Mouse (Mus musculus) c-Kit-positive CD71-negative TER-119-negative erythroid progenitor cells, embryonic 14.5 days (primary cell): ENCODE data around the gene Tet3.

Experiments
- DNase-seq: peaks from one replicate; pipeline ENCODE4 v3.0.0-alpha.2; 2013; ENCODE audit warnings: low read depth

Gene Tet3

DNA sequence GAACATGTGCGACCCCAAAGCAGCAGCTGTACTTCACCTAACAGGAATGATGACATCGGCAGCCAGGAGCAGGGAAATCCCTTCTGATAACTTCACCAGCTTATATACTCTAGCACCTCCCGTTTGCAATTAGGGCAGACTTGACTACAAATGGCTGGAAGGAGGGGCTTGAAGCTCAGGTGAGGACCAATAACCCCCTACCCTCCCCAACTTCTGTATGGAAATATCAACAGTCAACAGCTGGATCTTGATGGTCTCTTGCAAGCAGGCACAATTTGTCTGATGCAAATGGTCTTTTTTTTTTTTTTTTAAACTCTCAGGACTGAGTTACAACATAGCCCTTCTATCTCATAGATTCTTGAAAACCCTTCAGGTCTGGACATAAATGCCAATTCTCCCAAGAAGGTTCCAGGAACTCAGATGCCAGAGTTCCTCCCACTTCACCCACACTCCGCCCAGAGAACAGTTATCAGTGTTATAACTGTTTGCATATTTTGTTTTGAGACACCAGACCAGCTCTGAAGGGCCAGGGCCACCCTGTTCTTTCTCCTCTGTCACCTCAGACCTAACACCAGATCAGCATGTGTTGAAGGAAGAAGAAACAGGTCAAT lies at the start of gene Tet3:
TSS of gene Tet3 (minus strand) at position 51 of the 611 bp plus-strand sequence.
- no peak for DNase-seq

- no peak for DNase-seq
These were observed 48.3 kb upstream of the Tet3 start for GRCm38 (mm10) chr6:83507168-83507546.

DNA sequence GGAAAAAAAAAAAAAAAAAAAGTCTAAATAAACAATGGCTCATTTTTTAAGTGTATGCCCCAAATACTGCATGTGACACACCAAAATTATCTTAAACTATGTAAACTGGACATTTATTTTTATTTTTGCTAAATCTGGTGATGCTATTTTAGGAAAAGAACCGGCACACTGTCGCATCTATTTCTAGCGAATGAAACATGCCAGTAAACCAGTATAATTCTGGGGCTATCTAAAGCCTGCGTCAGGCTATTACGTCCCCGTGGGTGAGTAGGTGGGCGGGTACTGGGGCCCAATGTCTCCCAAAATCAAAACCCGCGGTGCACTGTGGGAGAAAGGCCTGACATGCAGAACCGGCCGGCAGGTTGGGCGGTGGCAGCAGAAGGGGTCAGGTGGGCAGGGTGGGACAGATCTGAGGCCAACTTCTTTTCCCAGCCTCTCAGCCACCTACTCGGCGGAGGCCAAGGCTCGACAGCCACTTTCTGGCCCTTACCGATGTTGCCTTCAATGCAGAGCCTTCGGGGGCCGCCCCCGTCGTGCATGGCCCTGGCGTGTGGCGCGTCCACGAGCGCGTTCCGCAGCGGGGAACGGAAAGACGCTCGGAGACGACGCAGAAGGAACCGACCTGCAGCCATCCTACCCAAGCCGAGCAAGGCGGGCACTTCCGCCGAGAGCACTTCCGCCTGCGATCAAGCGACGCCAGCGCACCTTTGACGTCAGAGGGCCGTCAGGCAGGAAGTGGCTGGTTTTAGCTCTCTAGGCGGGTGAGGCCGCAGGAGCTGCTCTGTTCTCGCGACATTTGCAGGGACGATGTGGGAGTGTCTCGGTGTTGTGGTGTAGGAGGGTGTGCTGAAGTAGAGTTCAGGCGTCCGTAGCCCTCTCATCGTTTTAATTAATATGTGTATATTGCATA lies 47.6 kb upstream of the Tet3 start, which contains the start of gene Dguok:
TSS of gene Dguok (minus strand) at position 712 of the 910 bp plus-strand sequence.
- DNase-seq: peak; percentile 99

DNA sequence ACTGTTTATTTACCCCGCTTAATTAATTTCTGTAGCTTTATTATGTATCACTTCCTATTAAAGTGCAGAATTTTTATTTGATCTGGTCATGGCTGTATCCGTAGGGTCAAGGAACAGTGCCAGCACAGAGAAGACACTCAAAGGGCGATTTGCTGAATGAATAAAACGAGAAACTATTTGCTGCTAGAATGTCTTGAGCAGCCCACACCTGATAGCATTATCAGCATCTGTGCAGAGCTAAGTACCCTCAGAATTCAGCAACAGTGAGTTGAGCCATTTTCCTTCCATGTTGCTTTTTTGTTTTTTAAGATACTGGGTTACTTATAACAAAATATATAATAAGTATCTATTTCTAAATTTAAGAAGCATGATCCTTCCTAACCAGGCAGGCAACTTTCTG lies 46.7 kb upstream of the Tet3 start:
- DNase-seq: no peak

GRCm38 (mm10) chr6:83503361-83503760 lies 44.5 kb upstream of the Tet3 start:
- no peak for DNase-seq

DNA sequence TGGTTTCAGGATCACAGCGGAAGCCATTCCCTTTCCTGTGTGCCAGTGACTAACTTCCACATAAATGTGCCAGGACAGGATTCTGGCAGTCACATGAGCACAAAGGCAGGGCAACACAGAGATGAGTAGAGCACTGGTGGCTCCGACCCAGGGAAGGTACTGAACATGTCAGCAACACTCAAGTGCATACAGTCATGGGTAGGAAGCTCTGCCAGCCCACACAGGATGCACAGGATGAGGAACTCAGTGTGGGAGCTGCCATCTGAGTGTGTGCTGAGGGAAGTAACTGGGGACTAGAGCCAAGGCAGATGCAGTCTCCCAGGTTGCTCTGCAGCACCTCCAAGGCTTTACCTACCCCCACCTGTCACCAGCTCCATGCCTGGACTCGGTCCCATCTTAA lies 43.8 kb upstream of the Tet3 start:
- DNase-seq: no peak

GRCm38 (mm10) chr6:83501524-83502310 lies 42.8 kb upstream of the Tet3 start:
- no peak for DNase-seq

- DNase-seq: no peak
These were observed 41.6 kb upstream of the Tet3 start for GRCm38 (mm10) chr6:83500462-83500861.

GRCm38 (mm10) chr6:83499078-83499477 lies 40.2 kb upstream of the Tet3 start:
- no peak for DNase-seq

GRCm38 (mm10) chr6:83496753-83497710 lies 38.1 kb upstream of the Tet3 start:
- no peak for DNase-seq

DNA sequence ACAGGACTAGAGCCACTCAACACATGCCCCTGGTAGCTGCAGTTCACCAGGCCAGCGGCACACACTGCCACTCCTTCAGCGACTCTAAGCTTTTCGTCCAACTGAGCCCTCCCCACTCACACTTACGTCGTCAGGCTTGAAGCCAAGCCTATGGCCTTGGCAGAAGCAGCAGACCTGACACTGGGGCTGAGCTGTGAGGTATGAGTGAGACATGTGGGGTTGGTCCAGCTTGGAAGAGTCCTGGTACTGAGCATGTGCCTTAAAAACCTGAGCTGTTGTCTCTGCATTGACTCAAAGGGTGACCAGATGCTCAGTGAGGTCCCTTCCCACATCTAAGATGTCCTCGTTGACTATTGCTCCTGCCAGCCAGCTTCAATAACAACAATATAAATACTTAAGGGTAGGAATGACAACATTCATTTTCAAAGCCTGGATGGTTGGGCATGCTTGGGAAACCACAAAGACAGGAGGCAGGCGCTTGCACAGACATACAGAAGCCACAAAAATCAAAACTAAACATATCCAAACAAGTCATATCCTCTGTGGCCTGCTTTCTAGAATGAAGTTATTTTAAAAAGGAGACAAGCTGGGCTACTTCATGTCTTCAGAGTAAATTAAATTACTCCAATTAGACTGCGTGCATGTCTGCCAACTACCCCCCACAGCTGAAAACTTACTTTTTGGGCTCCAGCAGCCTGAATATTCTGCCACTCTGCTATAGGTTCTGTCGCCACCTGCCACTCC lies 37.3 kb upstream of the Tet3 start:
- DNase-seq: no peak

DNA sequence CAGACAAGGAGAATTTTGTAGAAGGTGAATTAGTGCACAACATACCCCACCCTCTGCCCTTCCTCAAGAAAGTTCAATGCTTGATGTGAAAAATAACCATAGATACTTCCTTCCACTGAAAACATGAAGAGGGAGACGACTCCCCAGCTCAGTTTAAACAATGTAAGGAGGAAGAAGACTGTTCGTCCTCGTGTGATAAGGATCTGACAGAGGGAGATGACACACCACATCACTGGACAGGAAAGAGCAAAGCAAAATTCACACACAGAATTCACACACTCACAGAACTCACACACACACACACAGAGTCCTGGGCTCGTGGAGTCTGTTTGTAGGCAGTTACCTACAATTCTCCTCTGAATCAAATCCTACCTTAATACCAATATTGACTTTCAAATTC lies 31.7 kb upstream of the Tet3 start:
- no peak for DNase-seq

DNA sequence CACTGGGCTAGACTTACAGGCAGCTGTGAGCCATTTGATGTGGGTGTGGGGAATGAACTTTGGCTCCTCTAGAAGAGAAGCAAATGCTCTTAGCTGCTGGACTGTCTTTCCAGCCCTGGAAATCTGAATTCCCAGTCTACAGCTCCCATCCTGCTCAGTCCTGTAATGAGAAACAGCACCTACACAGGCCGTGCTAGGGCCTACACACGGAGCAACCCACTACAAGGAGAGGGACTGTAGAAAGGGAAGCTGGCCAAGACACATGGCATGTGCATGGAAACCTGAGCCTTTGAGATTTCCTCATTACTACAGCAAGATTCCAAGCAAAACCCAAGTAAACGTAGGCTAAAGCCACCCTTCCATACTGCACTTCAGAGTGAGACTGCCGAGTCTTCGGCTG lies 29.3 kb upstream of the Tet3 start:
- no peak for DNase-seq

DNA sequence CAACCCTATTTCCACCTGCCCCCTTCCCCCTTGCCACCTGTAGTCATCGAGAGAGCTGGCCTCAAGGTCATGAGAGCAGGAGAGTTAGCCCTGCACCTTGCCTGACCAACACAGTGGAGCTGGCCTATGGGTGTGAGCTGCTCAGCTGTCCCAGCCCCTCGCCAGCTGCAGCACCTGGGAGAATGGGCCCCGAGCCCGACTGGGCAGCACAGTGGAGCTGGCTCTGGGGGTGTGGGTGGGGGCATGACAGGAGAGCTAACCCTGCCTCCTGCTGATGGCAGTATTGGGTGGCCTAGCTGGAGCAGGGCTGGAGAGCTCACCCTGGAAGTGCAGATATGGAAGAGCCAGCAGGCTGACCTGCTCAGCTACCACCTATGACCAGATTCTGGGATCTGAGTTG lies 28.4 kb upstream of the Tet3 start:
- DNase-seq: no peak

- DNase-seq: no peak
These were observed 27.0 kb upstream of the Tet3 start for GRCm38 (mm10) chr6:83485854-83486253.

GRCm38 (mm10) chr6:83483776-83484175 lies 24.9 kb upstream of the Tet3 start:
- no peak for DNase-seq

- DNase-seq: no peak
These were observed 23.7 kb upstream of the Tet3 start for GRCm38 (mm10) chr6:83482418-83483085.

- no peak for DNase-seq
These were observed 21.3 kb upstream of the Tet3 start for GRCm38 (mm10) chr6:83480019-83480655.

DNA sequence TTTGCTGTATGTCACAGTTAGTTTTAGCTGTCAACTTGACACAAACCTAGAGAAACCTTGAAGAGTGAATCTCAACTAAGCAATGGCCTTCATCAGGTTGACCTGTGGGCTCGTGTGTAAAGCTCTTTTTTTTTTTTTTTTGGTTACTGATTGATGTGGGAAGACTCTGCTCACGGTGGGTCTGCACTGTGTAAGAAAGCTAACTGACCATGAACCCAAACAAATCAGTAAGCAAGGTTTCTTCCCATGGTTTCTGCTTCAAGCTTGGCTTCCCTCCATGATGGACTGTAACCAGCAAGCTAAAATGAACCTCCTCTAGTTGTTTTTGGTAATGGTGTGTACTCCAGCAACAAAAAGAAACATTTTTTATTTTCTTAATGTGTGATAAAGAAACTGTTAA lies 20.3 kb upstream of the Tet3 start:
- no peak for DNase-seq

GRCm38 (mm10) chr6:83478628-83479027 lies 19.7 kb upstream of the Tet3 start:
- DNase-seq: no peak
